Mouse (Mus musculus): ENCODE results near the gene Camk2n1. TPM values are rescaled to one million over a fixed set of nuclear protein-coding genes. Genes with fewer than 3 reads are reported as not detected.

Camk2n1 gene
- total and polyA plus RNA-seq, 3 experiments = 0.10 TPM; not detected in 2

GRCm38 (mm10) chr4:138499856-138500645 is 45.9 kb downstream of the Camk2n1 start (continued):
- TF ChIP-seq MEF2A (IDR thresholded peaks at IDR 0.05; ENCODE audit: extremely low read depth, insufficient replicate concordance, low read depth, low read length, poor library complexity, severe bottlenecking) = no peak

- Histone ChIP-seq H3K4me1 (ENCODE audit: control insufficient read depth in 1 of 2, insufficient read depth in 2 of 2, low read length in 2 of 2) (no peaks in the 10 kb centered on the region), H3K9me3 (replicated peaks; ENCODE audit: insufficient read depth, low read length) (no peaks in the 10 kb centered on the region), H3K27me3 (ENCODE audit: control insufficient read depth in 1 of 2, insufficient read depth in 2 of 2, low read length in 2 of 2) (no peaks in the 10 kb centered on the region), H3K79me2 (ENCODE audit: control insufficient read depth, insufficient read depth, low read length, poor library complexity) (no peaks in the 10 kb centered on the region), H3K36me3 (ENCODE audit: control insufficient read depth in 1 of 2, insufficient read depth in 2 of 2, low read length in 2 of 2) (no peaks in the 10 kb centered on the region), H3K9ac (ENCODE audit: control insufficient read depth, low read depth, low read length, poor library complexity, severe bottlenecking) (no peak overlapping the region), H3K27ac (ENCODE audit: control insufficient read depth, low read depth, low read length) (no peak overlapping the region), H3K4me3 (ENCODE audit: control insufficient read depth in 1 of 2, insufficient read depth in 1 of 2, low read depth in 2 of 2, low read length in 2 of 2) (no peak overlapping the region)
- TF ChIP-seq HCFC1 (IDR thresholded peaks at IDR 0.05; ENCODE audit: low read depth, low read length) = no peak
- TF ChIP-seq USF2 (IDR thresholded peaks at IDR 0.05; ENCODE audit: borderline replicate concordance in 1 of 2, insufficient read depth in 1 of 2, low read depth in 1 of 2, low read length in 2 of 2) = no peak
- no peak for TF ChIP-seq EP300 (IDR thresholded peaks at IDR 0.05; ENCODE audit: low read depth in 1 of 2, low read length in 2 of 2)
- TF ChIP-seq MAX (IDR thresholded peaks at IDR 0.05; ENCODE audit: low read length) = no peak
- TF ChIP-seq CHD2 (IDR thresholded peaks at IDR 0.05; ENCODE audit: low read length) = no peak
- no peak for TF ChIP-seq ELF1 (IDR thresholded peaks at IDR 0.05; ENCODE audit: low read depth, low read length)
- TF ChIP-seq ZNF384 (IDR thresholded peaks at IDR 0.05; ENCODE audit: low read depth, low read length) = no peak
- TF ChIP-seq ZMIZ1 (IDR thresholded peaks at IDR 0.05; ENCODE audit: low read depth, low read length) = no peak
- no peak for TF ChIP-seq MAZ (IDR thresholded peaks at IDR 0.05; ENCODE audit: low read depth, low read length)
- DNase-seq (ENCODE audit: low read depth, low spot score) = no peak
Observed at GRCm38 (mm10) chr4:138501048-138501447, 46.9 kb downstream of the Camk2n1 start.

- Histone ChIP-seq H3K9ac (ENCODE audit: control insufficient read depth, low read depth, low read length, poor library complexity, severe bottlenecking) (no peak overlapping the region), H3K27ac (ENCODE audit: control insufficient read depth, low read depth, low read length) (no peak overlapping the region), H3K4me1 (ENCODE audit: control insufficient read depth in 1 of 2, insufficient read depth in 2 of 2, low read length in 2 of 2) (no peaks in the 10 kb centered on the region)
Observed at GRCm38 (mm10) chr4:138504632-138505101, 50.6 kb downstream of the Camk2n1 start.

More at GRCm38 (mm10) chr4:138504632-138505101, 50.6 kb downstream of the Camk2n1 start:
- no peak overlapping the region for H3K4me3 ChIP-seq (ENCODE audit: control insufficient read depth in 1 of 2, insufficient read depth in 1 of 2, low read depth in 2 of 2, low read length in 2 of 2)
- no peaks in the 10 kb centered on the region for H3K36me3 ChIP-seq (ENCODE audit: control insufficient read depth in 1 of 2, insufficient read depth in 2 of 2, low read length in 2 of 2)
- no peaks in the 10 kb centered on the region for H3K27me3 ChIP-seq (ENCODE audit: control insufficient read depth in 1 of 2, insufficient read depth in 2 of 2, low read length in 2 of 2)
- no peaks in the 10 kb centered on the region for H3K9me3 ChIP-seq (replicated peaks; ENCODE audit: insufficient read depth, low read length)
- TF ChIP-seq MYB (IDR thresholded peaks at IDR 0.05; ENCODE audit: low read depth, low read length) (no peak), MXI1 (IDR thresholded peaks at IDR 0.05; ENCODE audit: low read depth, low read length) (no peak), BHLHE40 (IDR thresholded peaks at IDR 0.05; ENCODE audit: borderline replicate concordance, low read depth, low read length) (no peak), CHD2 (IDR thresholded peaks at IDR 0.05; ENCODE audit: low read length) (no peak), POLR2A (IDR thresholded peaks at IDR 0.05; ENCODE audit: control insufficient read depth in 1 of 2, insufficient read depth in 1 of 2, low read depth in 1 of 2, low read length in 2 of 2, poor library complexity in 1 of 2) (no peak), ETS1 (IDR thresholded peaks at IDR 0.05; ENCODE audit: low read depth, low read length) (no peak), SIN3A (IDR thresholded peaks at IDR 0.05; ENCODE audit: low read length) (no peak), CHD1 (IDR thresholded peaks at IDR 0.05; ENCODE audit: low read depth, low read length) (no peak), USF2 (IDR thresholded peaks at IDR 0.05; ENCODE audit: borderline replicate concordance in 1 of 2, insufficient read depth in 1 of 2, low read depth in 1 of 2, low read length in 2 of 2) (no peak), UBTF (IDR thresholded peaks at IDR 0.05; ENCODE audit: borderline replicate concordance, insufficient read depth, low read depth, low read length) (no peak), TAL1 (IDR thresholded peaks at IDR 0.05; ENCODE audit: low read length) (no peak), E2F4 (IDR thresholded peaks at IDR 0.05; ENCODE audit: borderline replicate concordance, low read depth, low read length) (no peak), MEF2A (IDR thresholded peaks at IDR 0.05; ENCODE audit: extremely low read depth, insufficient replicate concordance, low read depth, low read length, poor library complexity, severe bottlenecking) (no peak), MAX (IDR thresholded peaks at IDR 0.05; ENCODE audit: low read length) (no peak), NELFE (IDR thresholded peaks at IDR 0.05; ENCODE audit: low read depth, low read length) (no peak), MAFK (IDR thresholded peaks at IDR 0.05; ENCODE audit: borderline replicate concordance, low read depth, low read length) (no peak), ZMIZ1 (IDR thresholded peaks at IDR 0.05; ENCODE audit: low read depth, low read length) (no peak)
- DNase-seq (ENCODE audit: low read depth, low spot score) = no peak
- no peaks in the 10 kb centered on the region for H3K79me2 ChIP-seq (ENCODE audit: control insufficient read depth, insufficient read depth, low read length, poor library complexity)
